Mouse (Mus musculus): ENCODE measurements around the gene Slc9a3r1.
A peak's percentile ranks its signal among the peaks of the same experiment; 100 is the strongest.

Slc9a3r1 gene

GRCm38 (mm10) chr11:115163568-115164150 lies 518 bp downstream of the Slc9a3r1 start:
- DNase-seq = peak; percentile 42

GRCm38 (mm10) chr11:115164341-115164975 lies 1.3 kb downstream of the Slc9a3r1 start:
- no peak for DNase-seq

GRCm38 (mm10) chr11:115164976-115165374 lies 1.8 kb downstream of the Slc9a3r1 start:
- no peak for DNase-seq

- DNase-seq = no peak
Observed at GRCm38 (mm10) chr11:115166776-115167175, 3.6 kb downstream of the Slc9a3r1 start.

GRCm38 (mm10) chr11:115167631-115168249 lies 4.6 kb downstream of the Slc9a3r1 start:
- DNase-seq = no peak

- no peak for DNase-seq
Observed at GRCm38 (mm10) chr11:115169430-115169829, 6.3 kb downstream of the Slc9a3r1 start.

- DNase-seq = no peak
Observed at GRCm38 (mm10) chr11:115171125-115171524, 8.0 kb downstream of the Slc9a3r1 start.

GRCm38 (mm10) chr11:115172825-115173287 lies 9.7 kb downstream of the Slc9a3r1 start:
- peak; percentile 39 for DNase-seq

GRCm38 (mm10) chr11:115173549-115174339 lies 10.6 kb downstream of the Slc9a3r1 start:
- DNase-seq = no peak

DNA sequence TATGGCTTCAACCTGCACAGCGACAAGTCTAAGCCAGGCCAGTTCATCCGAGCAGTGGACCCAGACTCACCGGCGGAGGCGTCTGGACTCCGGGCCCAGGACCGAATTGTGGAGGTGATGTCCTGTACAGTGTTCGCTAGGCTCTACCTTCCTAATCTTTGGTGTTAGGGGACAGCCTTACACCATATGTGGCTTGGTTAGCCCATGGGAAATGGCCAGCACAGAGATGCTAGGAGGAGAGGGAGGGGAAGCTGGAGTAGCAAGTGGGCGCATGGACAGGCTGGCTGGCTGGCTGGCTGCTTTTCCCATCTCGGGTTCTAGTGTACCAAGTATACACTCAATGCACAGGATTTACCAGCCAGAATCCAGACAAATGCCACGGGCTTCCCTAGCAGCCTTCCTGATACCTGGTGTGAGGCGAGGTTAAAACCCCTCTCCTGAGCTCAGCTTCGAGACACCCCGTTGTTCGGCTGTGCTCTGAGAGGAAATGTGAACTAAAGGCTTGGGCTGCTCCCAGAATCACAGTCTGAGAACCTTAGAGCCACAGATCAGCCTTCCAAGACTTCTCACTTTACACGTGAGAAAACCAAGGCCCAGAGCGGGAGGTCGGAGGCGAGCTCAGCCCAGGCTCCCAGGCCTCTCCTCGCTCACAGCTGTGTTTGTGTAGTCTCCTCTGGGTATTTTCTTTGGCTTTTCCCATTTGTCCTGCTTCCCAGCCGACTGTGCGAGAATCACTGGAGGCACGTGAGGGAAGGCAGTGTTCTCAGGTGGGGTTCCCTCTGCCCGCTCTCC lies 13.5 kb downstream of the Slc9a3r1 start:
- no peak for DNase-seq

- DNase-seq = peak; percentile 37
Observed at GRCm38 (mm10) chr11:115177559-115178195, 14.5 kb downstream of the Slc9a3r1 start.

DNA sequence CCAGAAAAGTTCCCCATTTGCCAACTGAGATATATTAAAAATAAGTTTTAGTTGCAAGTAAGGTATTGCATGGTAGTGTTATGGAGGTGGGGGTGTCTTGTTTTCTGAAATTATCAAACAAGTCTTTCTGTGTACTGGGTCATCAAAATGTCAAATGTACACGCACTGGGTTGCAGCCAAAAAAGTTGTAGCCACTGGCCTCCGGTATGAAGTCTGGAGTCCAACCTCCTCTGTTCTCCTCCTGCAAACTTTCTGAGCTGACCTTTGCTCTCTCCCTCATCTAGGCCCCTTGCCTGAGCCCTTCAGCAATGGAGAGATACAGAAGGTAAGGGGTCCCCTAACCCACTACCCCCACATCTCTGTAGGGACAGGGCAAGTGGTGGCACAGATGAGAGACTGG lies 15.6 kb downstream of the Slc9a3r1 start:
- DNase-seq = no peak

DNA sequence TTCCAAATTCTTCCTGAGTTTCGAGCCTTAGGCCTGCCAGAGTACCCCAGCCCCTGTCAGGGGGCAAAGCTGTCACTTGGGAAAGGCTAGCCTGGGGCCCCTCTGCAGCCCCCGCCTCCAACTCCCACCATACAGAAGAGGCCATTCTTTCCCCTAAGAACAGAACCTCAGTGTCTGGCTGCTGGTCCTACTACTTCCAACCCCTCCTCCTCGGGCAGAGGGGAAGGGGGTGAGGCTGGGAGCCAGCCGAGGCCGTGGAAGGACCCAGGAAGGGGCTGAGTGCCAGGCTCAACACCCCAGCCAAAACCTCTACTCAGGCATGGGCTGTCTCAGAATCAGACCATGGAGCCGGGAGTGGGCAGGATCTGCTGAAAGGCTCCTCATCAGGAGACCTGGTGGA lies 16.1 kb downstream of the Slc9a3r1 start:
- peak; percentile 56 for DNase-seq

GRCm38 (mm10) chr11:115179881-115180280 lies 16.7 kb downstream of the Slc9a3r1 start:
- DNase-seq = no peak

GRCm38 (mm10) chr11:115181913-115182638 lies 18.9 kb downstream of the Slc9a3r1 start:
- peak; percentile 90 for DNase-seq

- no peak for DNase-seq
Observed at GRCm38 (mm10) chr11:115184973-115185372, 21.8 kb downstream of the Slc9a3r1 start.

DNA sequence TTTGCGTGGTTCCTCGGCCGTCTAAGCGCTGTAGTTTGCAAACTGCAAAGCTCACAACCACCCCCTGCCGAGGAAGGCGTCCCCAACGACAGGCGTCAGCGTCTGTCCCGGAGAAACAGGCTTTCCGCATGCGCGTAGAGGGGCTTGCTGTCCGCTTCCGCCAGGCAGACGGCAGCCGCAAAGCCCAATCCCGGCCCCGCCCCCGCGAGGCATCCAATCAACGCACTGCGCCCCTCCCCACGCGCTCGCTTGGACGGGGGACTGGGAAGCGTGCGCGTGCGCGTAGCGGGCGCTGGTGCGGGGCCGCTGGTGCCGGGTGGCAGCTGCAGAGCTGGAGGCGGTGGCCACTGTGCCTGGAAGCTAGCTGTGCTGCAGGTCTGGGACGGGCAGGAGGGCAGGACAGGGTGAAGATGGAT lies 24.1 kb downstream of the Slc9a3r1 start, which contains the start of gene Tmem104:
Gene Tmem104, plus strand, starts transcription at position 264 of the 416 bp plus-strand sequence.
- DNase-seq = peak; percentile 100

GRCm38 (mm10) chr11:115187693-115188092 lies 24.6 kb downstream of the Slc9a3r1 start, which contains the start of gene Nat9:
Gene Nat9, minus strand, starts transcription at chr11:115187859.
- DNase-seq = no peak

- no peak for DNase-seq
Observed at GRCm38 (mm10) chr11:115188539-115189231, 25.5 kb downstream of the Slc9a3r1 start.

DNA sequence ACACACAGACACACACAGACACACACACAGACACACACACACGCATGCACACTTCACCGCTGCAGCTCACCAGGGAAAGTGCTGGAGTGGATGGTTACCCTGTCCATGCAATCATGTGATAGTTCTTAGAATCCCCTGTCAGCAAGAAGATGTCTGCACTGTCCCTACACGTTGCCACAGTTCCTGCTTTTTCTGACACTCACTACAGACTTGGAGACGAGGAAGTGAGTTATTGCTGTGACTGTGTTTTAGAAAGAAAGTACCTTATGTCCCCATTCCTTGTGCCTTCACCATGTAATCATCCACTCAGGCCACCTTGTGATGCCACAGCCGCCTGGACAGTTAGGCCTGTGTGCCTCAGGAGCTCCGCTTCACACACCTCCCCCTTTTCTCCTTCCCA lies 26.2 kb downstream of the Slc9a3r1 start:
- no peak for DNase-seq
